Mouse (Mus musculus): ENCODE data around the gene Pgp. TPM values are rescaled to one million over a fixed set of nuclear protein-coding genes. Genes with fewer than 3 reads are reported as not detected.

Gene Pgp
- polyA plus RNA-seq, 1 experiment from 2014 or later, result 86.7 TPM

GRCm38 (mm10) chr17:24488662-24489264 lies 18.6 kb downstream of the Pgp start:
- H3K36me3 ChIP-seq, result no peaks in the 10 kb centered on the region
- peak overlapping the region; percentile 59 for H3K4me3 ChIP-seq (replicated peaks)
- H3K9ac ChIP-seq, result peak overlapping the region; percentile 50
- DNase-seq (no peak), ATAC-seq (ENCODE audit: low read depth) (peak; percentile 35)
- H3K27me3 ChIP-seq, result peaks cover 77% of the 10 kb centered on the region
- H3K27ac ChIP-seq, result no peak overlapping the region
- no peaks in the 10 kb centered on the region for H3K9me3 ChIP-seq (replicated peaks)
- WGBS (ENCODE audit: insufficient replicate concordance), result 1% methylated on average over 75 of the region's 81 CpGs
- peak overlapping the region; percentile 76 for H3K4me2 ChIP-seq
- peaks cover 23% of the 10 kb centered on the region for H3K4me1 ChIP-seq (replicated peaks)

GRCm38 (mm10) chr17:24489265-24490030 lies 19.3 kb downstream of the Pgp start:
- Histone ChIP-seq H3K27me3 (peaks cover 75% of the 10 kb centered on the region), H3K4me3 (replicated peaks) (peak overlapping the region; percentile 59), H3K36me3 (no peaks in the 10 kb centered on the region), H3K27ac (no peak overlapping the region), H3K9me3 (replicated peaks) (no peaks in the 10 kb centered on the region), H3K4me2 (peak overlapping the region; percentile 76), H3K4me1 (replicated peaks) (peaks cover 23% of the 10 kb centered on the region), H3K9ac (0 out of 2 replicates have a peak overlapping the region, but pooled peaks have one; percentile 50)
- 23% methylated on average over 19 of the region's 19 CpGs for WGBS (ENCODE audit: insufficient replicate concordance)
- DNase-seq (no peak), ATAC-seq (ENCODE audit: low read depth) (no peak)

- Histone ChIP-seq H3K4me2 (no peak overlapping the region), H3K27me3 (peaks cover 67% of the 10 kb centered on the region), H3K9ac (no peak overlapping the region), H3K4me3 (replicated peaks) (no peak overlapping the region), H3K27ac (no peak overlapping the region), H3K4me1 (replicated peaks) (peaks cover 20% of the 10 kb centered on the region), H3K36me3 (no peaks in the 10 kb centered on the region), H3K9me3 (replicated peaks) (no peaks in the 10 kb centered on the region)
- DNase-seq (no peak), ATAC-seq (ENCODE audit: low read depth) (no peak)
- WGBS (ENCODE audit: insufficient replicate concordance), result 73% methylated on average over 4 of the region's 4 CpGs
Measured at GRCm38 (mm10) chr17:24490399-24490798, 20.2 kb downstream of the Pgp start.

- DNase-seq (peak; percentile 30), ATAC-seq (ENCODE audit: low read depth) (no peak)
- H3K27ac ChIP-seq, result no peak overlapping the region
- no peaks in the 10 kb centered on the region for H3K4me1 ChIP-seq (replicated peaks)
- H3K27me3 ChIP-seq, result peaks cover 23% of the 10 kb centered on the region
- H3K36me3 ChIP-seq, result no peaks in the 10 kb centered on the region
- H3K4me2 ChIP-seq, result no peak overlapping the region
- H3K9ac ChIP-seq, result no peak overlapping the region
- H3K4me3 ChIP-seq (replicated peaks), result no peak overlapping the region
- H3K9me3 ChIP-seq (replicated peaks), result no peaks in the 10 kb centered on the region
- 42% methylated on average over 2 of the region's 2 CpGs for WGBS (ENCODE audit: insufficient replicate concordance)
Measured at GRCm38 (mm10) chr17:24494627-24495335, 24.6 kb downstream of the Pgp start.

GRCm38 (mm10) chr17:24495443-24495842 lies 25.3 kb downstream of the Pgp start:
- no peaks in the 10 kb centered on the region for H3K4me1 ChIP-seq (replicated peaks)
- 33% methylated on average over 3 of the region's 3 CpGs for WGBS (ENCODE audit: insufficient replicate concordance)
- no peak overlapping the region for H3K9ac ChIP-seq
- peaks cover 17% of the 10 kb centered on the region for H3K27me3 ChIP-seq
- H3K9me3 ChIP-seq (replicated peaks), result no peaks in the 10 kb centered on the region
- no peak for ATAC-seq (ENCODE audit: low read depth)
- no peak overlapping the region for H3K4me2 ChIP-seq
- no peak for DNase-seq
- H3K4me3 ChIP-seq (replicated peaks), result no peak overlapping the region
- no peak overlapping the region for H3K27ac ChIP-seq
- H3K36me3 ChIP-seq, result no peaks in the 10 kb centered on the region

- no peak overlapping the region for H3K9ac ChIP-seq
- H3K36me3 ChIP-seq, result no peaks in the 10 kb centered on the region
- ATAC-seq (ENCODE audit: low read depth) (no peak), DNase-seq (no peak)
- no peaks in the 10 kb centered on the region for H3K4me1 ChIP-seq (replicated peaks)
- no peak overlapping the region for H3K27ac ChIP-seq
- no peak overlapping the region for H3K4me2 ChIP-seq
- H3K9me3 ChIP-seq (replicated peaks), result no peaks in the 10 kb centered on the region
- peaks cover 11% of the 10 kb centered on the region for H3K27me3 ChIP-seq
- H3K4me3 ChIP-seq (replicated peaks), result no peak overlapping the region
- WGBS (ENCODE audit: insufficient replicate concordance), result 58% methylated on average over 1 of the region's 1 CpGs
Measured at GRCm38 (mm10) chr17:24496026-24496425, 25.8 kb downstream of the Pgp start.

GRCm38 (mm10) chr17:24502208-24502607 lies 32.0 kb downstream of the Pgp start:
- Histone ChIP-seq H3K4me1 (replicated peaks) (peaks cover 9% of the 10 kb centered on the region), H3K36me3 (no peaks in the 10 kb centered on the region), H3K4me3 (replicated peaks) (no peak overlapping the region), H3K9ac (no peak overlapping the region), H3K27ac (no peak overlapping the region), H3K4me2 (no peak overlapping the region), H3K9me3 (replicated peaks) (no peaks in the 10 kb centered on the region), H3K27me3 (peaks cover 3% of the 10 kb centered on the region; the same call in 1 of the 2 replicates)
- DNase-seq, result no peak
- no peak for ATAC-seq (ENCODE audit: low read depth)
- 50% methylated on average over 11 of the region's 11 CpGs for WGBS (ENCODE audit: insufficient replicate concordance)

GRCm38 (mm10) chr17:24504085-24504484 lies 33.9 kb downstream of the Pgp start:
- WGBS (ENCODE audit: insufficient replicate concordance), result 88% methylated on average over 10 of the region's 10 CpGs
- Histone ChIP-seq H3K4me2 (no peak overlapping the region), H3K36me3 (peaks cover 17% of the 10 kb centered on the region), H3K27me3 (peaks cover 3% of the 10 kb centered on the region; the same call in 1 of the 2 replicates), H3K9ac (no peak overlapping the region), H3K4me1 (replicated peaks) (peaks cover 17% of the 10 kb centered on the region), H3K27ac (no peak overlapping the region), H3K9me3 (replicated peaks) (no peaks in the 10 kb centered on the region), H3K4me3 (replicated peaks) (no peak overlapping the region)
- DNase-seq, result no peak
- no peak for ATAC-seq (ENCODE audit: low read depth)

- Histone ChIP-seq H3K9me3 (replicated peaks) (no peaks in the 10 kb centered on the region), H3K27me3 (peaks cover 3% of the 10 kb centered on the region; the same call in 1 of the 2 replicates), H3K4me3 (replicated peaks) (no peak overlapping the region), H3K4me1 (replicated peaks) (peaks cover 17% of the 10 kb centered on the region), H3K27ac (no peak overlapping the region), H3K36me3 (peaks cover 30% of the 10 kb centered on the region), H3K4me2 (no peak overlapping the region), H3K9ac (no peak overlapping the region)
- DNase-seq (no peak), ATAC-seq (ENCODE audit: low read depth) (no peak)
- 85% methylated on average over 30 of the region's 30 CpGs for WGBS (ENCODE audit: insufficient replicate concordance)
Measured at GRCm38 (mm10) chr17:24505286-24505955, 35.2 kb downstream of the Pgp start.

GRCm38 (mm10) chr17:24506332-24507070 lies 36.3 kb downstream of the Pgp start:
- Histone ChIP-seq H3K4me1 (replicated peaks) (peaks cover 17% of the 10 kb centered on the region), H3K4me3 (replicated peaks) (peak overlapping the region; percentile 33), H3K27me3 (no peaks in the 10 kb centered on the region; the same call in 1 of the 2 replicates), H3K27ac (no peak overlapping the region), H3K9ac (no peak overlapping the region), H3K36me3 (peaks cover 41% of the 10 kb centered on the region), H3K9me3 (replicated peaks) (no peaks in the 10 kb centered on the region), H3K4me2 (peak overlapping the region; percentile 50)
- DNase-seq (no peak), ATAC-seq (ENCODE audit: low read depth) (peak; percentile 32; the same call in 1 of the 2 replicates)
- WGBS (ENCODE audit: insufficient replicate concordance), result 40% methylated on average over 36 of the region's 36 CpGs

Data from liver, embryonic 13.5 days (tissue).